Mouse (Mus musculus): Measurements from ENCODE around the gene Scn1b. TPM values are rescaled to one million over a fixed set of nuclear protein-coding genes. Genes with fewer than 3 reads are reported as not detected.

Gene Scn1b
- total RNA-seq (2021): 100 to 1,000 TPM; 548 to 620 TPM

DNA sequence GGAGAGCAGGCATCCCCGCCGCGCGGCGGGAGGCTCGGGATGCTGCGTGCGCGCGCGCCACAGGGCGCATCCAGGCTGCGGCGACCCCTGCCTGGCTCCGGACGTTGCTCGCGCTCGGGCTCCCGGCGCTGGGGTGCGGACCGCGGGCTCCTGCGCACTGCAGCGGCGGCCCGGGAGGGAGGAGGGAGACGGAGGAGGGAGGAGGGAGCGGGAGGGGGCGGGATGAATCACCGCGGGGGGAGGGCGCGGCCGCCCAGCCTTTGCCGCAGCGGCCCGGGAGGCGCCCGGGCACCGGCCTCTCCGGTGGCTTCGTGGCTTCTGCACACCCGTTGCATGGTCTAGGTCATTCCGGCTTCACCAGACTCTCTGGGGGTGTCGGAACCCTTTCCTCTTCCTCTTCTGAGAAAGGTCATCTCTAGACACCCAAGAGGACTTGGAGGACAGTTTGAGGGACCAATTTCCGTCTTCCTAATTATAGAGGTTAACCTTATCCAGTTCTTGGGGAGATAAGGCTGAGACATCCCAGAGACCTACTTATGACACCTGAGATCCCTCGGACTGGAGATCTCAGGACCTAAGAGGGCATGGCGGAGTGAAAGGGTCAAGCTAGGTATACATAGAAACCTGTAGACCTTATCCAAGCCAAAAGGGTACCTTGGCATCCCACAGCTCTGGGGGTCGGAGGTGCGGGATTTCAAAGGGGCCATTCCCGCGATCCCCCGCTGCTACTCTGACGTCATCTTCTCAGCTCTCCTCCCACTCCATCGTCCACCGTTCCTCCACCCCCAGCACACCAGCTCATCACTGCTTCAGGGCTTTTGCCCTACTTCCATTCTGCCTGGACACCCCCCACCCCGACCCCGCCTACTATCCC lies at the start of gene Scn1b:
Gene Scn1b (minus strand): TSS at position 153 of the 874 bp plus-strand sequence.
- DNase-seq: peak; percentile 61 to 63

DNA sequence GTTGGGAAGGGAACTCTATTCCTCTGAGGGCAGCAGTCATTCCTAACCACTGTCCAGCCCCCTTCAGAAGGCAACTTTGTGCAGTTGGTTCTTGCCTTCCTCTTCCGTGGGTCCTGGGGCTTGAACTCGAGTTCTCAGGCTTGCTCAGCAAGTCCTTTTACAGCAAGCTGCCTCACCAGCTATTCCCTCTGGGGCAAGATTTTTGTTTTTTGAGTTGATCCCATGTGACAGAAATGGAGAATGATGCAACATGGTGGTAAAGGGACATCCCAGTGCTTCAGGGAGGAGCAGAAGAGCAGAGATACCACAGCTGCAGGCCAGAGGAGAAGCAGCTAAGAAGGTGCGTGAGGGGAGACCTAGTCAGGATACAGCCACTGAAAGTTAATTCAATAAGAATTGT lies 48.3 kb upstream of the Scn1b start:
- no peak for DNase-seq

DNA sequence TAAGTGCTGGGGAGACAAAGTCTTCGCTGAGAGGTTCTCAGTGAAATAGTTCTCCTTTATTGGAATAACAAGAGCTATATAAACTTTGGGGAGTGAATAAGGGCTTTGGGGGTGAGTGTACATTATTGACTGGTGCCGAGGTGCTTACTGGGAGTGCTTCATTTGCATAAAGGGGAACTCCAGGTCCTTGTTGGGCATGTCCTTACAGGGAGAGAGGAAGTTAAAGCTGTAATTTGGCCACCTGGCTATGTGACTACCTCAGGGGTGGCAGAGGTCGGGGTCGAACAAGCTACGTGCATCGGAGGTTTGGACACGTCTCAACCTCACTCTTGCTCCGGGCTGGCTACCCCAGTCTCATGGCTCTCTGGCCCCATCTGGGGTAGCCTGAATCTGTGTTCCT lies 47.7 kb upstream of the Scn1b start:
- DNase-seq: no peak

DNA sequence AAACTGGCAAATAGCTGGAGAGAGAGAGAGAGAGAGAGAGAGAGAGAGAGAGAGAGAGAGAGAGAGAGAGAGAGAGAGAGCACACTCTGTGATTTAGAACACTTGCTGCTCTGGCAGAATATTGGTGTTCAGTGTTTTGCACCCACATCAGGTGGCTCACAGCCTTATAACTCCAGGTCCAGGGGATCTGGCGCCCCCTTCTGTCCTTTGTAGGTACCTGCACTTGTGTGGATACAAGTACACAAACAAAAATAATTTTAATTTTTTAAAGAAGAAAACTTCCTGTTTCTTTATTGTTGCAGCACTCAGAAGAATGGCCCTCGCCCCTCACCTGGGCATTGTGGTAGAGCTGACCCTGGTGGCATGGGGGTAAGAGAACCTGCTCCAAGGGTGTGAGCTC lies 45.4 kb upstream of the Scn1b start:
- DNase-seq: no peak

DNA sequence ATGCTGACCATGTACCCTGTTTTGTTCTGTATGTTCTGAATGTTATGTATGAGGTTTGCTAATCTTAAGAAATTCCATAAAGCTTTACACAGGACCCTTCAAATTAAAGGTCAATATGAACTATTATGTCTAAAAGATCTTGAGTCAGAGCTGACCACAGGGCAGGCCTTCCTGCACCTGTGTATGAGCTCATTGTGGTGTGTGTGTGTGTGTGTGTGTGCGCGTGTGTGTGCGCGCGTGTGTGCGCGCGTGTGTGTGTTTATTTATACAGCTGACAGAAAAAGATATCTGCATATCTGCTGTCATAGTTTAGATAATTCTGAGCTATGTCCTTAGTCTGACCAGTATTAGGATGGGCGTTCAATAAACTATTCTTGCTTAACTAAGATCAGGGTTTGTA lies 43.7 kb upstream of the Scn1b start:
- DNase-seq: no peak

DNA sequence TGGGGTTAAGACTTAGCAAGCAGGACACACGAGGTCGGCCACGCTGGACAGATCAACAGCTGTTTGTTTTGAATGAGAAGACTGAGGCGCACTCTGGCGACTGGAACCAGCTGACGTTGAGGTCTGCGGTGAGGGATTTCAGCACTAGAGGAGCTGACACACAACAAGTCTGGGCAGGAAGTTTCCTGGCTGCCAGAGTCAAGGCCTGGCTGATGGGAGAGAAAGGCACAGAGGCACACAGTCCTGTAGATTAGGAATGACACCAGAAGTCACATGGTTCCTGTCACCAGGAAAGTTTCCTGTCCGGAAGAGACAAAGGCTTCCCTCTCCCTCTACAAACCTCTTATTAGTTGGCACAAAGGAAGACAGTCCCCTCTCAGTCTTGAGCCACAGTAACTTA lies 41.6 kb upstream of the Scn1b start:
- DNase-seq: no peak

DNA sequence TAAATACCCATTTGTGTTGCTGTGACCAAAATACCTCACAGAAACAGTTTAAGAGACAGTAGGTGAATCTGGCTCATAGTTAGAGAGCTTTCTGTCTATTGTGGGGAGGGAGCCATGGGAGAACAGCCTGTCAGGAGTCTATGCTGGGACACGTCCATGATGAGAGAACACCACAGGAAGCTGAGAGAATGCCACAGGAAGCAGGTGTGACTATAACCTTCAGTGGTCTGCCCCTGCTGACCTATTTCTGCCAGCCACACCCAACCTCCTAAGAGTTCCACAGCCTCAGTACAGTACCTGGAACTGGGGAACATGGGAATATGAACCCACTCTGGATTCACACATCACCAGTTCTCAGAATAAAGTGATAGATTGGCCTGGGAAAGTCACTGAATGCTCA lies 37.9 kb upstream of the Scn1b start:
- no peak for DNase-seq

DNA sequence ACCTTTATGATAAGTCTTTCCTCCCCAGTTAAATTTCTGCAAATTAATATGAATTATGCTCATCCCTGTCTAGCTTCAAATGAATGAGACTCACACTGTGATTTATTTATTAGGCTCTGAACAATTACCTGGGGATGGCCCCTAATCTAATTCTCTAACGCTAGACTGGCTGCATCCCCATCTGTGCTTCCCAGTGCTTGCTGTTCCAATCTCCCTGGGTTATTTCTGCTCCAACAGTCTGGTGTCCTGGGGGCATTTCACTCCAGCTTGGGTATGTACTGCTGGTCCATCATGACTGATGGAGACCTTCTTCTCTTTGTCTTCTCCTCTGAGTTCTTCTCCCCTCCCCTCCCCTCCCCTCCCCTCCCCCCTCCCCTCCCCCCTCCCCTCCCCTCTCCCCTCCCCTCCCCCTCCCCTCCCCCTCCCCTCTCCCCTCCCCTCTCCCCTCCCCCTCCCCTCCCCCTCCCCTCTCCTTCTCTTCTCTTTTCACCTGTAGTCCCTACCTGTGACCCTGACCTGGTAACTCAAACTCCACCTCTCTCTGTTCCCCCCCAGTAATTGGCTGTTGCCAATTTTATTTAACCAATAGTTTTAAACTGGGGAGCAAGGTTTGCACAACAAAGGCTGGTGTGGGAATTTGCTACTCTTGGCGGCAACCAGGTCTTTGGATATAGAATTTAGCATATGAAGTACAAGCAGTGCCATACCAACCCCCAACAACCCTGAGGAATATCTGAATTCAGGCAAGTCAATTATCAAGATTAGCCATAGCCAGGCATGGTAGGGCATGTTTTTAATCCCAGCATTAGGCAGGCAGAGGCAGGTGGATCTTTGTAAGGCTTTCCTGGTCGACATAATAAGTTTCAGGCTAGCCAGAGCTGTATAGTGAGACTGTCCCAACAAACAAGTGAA lies 37.1 kb upstream of the Scn1b start:
- DNase-seq: no peak

DNA sequence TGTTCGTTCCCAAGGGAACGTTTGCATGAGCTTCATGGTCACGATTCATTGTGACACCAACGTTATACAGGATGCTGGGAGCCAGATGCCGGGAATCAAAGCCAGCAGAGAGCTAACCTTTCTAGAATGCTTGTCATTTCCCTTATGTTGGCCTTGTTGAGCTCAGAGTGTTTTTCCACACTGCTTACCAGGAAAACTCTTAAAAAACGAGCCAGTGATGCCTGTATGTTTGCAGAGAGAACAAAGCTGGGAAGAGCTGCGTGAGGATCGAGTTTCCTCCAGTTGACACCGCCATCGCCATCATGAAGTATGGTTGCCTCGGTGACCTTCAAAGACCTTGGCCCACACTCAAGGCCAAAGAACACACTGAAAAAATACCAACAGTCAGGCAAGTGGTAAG lies 35.5 kb upstream of the Scn1b start:
- no peak for DNase-seq

DNA sequence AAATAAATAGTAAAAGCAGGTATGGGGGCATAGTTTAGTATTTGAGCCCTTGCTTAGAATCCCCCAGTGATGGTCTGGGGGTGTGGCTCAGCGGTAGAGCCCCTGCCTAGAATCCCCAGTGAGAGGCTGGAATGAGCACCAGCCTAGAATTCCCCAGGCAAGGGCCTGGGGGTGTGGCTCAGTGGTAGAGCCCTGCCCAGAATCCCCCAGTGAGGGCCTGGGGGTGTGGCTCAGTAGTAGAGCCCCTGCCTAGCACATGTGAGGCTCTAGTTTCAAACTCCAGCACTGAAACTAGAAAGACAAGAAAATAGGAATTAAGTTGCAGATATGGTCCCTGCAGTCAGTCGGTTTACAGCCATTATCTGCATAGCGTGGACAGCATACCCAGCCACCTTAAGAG lies 35.0 kb upstream of the Scn1b start:
- no peak for DNase-seq

DNA sequence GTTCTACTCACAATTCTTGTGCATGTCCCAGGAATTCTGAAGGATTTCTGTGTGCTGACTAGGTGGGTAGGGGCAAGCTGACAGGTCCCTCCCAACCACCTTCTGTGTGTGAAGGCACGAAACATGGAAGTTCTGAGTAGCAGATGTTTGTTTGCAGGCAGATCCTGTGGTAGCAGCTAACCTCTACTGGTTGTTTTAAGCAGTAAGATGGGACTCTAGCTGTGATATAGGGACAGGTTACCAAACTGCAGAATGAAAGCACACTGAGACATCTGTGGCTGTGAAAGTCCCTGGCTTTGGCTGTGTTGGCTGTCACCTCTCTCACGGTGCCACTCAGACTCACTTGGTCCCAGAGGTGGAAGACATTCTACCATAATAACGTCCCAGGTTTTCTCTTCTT lies 34.4 kb upstream of the Scn1b start:
- no peak for DNase-seq

DNA sequence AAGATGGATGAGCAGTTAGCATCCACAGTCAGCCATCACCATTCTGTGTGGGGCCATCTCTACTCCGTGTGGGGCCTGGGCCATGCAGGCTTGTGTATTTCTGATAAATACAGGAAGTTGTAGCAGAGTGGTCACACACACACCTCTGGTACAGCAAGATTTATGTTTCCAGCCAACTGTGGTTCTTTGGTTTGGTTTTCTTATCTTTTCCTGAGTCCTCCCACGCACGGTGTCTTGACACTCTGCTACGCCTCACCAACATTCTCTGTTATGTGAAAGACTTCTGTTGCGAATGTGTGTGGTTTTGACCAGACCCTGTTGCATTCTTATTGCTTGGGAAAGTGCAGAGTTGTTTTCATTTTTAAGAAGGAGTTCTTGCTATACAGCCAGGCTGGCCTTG lies 34.0 kb upstream of the Scn1b start:
- no peak for DNase-seq

DNA sequence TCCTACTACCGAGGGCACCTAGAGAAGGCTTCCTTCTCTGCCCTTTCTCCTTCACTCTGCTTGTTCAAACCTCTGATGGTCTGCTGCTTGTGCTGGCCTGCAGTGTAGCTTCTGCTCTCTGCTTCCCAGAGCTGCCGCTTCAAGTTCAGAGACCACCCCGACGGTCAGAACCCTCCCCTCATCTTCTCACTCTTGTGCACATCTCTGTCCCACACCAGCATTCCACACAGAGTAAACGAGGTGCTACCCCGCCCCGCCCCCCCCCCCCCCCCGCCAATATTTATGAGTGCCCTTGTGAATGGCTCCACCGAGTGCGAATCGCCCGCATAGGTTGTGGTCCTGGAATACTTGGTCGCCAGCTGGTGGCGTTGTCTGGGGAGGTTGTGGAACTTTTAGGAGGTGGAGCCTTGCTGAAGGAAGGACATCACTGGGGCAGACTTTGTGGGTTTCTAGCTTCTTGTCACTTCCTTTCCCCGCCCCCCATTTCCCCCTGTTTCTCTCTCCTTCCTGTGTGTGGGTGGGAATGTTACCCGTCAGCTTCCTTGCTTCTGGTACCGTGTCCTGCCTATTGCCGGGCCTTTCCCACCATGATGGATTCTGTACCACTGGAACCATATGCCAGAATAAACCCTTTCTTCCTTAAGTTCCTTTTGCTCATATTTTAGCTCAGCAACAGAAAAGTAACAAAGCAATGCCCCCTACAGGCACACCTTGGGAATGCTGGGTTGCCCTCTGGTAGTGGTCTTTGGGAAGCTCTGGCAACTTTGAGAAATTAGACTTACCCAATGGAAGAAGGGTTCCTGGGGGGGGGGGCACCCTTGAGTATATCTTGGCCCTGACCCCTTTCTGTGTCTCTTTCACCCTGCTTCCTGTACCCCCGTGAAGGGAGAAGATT lies 29.5 kb upstream of the Scn1b start:
- no peak for DNase-seq

DNA sequence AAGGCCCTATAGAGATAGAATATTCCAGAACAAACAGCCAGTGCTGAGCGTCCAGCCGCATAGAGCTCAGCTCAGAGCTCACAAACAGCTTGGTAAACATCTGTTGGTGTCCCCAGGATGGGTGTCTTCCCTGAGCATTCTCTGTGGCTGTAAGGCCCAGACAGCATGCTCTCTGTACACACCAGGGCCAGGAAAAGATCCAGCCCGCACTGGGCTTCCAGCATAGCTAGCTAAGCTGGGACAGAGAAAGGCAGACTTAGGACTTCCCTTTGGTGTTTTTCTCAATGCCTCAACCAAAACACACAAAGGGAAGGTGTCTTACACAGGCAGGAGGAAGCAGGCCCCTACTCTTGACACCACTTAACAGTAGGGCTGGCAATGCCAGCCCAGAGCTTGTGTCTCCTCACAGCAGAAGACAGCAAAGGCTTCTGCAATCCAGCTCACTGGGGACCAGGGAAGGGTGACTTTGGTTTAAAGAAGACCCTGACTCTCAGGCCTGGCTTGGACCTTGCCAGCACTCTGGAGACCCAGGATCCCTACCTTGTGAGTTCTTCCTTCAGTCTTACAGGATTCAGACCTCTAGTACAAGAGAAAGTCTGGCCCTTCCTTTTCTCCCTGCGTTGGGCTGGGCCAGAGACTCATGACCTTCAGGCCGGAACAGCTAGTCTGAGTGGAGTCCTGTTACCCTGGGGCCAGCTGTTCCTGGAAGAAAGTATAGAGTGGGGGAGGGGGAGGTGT lies 28.7 kb upstream of the Scn1b start, which contains the start of gene Gramd1a:
Gene Gramd1a (minus strand): TSS at position 601 of the 738 bp plus-strand sequence.
- DNase-seq: no peak

DNA sequence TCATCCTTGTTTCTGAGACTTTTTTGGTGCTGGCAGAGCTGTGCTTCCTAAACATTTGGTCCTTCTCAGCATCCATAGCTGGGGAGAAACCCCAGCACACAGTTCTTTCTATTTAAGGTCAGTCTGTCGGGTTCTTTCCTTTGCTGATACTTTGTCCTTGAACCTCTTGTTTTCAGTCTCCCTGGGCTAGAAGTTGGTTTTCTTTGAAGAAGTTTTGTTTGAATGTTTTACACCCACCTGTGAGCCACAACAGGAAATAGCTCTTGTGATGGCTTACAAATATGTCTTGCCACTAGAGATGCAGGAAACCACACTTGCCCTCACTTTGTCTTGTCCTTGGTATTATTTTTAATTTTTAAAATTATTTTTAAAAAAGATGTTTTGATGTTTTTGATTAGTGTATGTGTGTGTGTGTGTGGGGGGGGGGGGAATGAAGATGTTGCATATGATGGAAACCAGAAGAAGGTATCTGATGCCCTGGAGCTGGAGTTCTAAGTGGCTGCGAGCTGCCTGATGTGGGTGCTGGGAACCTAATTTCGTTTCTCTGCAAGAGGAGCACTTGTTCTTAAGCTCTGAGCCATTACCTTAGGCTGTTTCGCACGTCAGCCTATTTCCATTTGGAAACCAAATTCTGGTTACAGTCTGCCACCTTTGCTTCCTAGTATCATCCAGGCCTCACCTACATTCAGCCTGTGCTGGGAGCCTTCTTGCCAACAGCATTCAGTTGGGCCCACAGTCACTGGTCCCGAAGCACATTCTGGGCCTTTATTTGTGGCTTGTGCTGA lies 26.9 kb upstream of the Scn1b start:
- DNase-seq: no peak

DNA sequence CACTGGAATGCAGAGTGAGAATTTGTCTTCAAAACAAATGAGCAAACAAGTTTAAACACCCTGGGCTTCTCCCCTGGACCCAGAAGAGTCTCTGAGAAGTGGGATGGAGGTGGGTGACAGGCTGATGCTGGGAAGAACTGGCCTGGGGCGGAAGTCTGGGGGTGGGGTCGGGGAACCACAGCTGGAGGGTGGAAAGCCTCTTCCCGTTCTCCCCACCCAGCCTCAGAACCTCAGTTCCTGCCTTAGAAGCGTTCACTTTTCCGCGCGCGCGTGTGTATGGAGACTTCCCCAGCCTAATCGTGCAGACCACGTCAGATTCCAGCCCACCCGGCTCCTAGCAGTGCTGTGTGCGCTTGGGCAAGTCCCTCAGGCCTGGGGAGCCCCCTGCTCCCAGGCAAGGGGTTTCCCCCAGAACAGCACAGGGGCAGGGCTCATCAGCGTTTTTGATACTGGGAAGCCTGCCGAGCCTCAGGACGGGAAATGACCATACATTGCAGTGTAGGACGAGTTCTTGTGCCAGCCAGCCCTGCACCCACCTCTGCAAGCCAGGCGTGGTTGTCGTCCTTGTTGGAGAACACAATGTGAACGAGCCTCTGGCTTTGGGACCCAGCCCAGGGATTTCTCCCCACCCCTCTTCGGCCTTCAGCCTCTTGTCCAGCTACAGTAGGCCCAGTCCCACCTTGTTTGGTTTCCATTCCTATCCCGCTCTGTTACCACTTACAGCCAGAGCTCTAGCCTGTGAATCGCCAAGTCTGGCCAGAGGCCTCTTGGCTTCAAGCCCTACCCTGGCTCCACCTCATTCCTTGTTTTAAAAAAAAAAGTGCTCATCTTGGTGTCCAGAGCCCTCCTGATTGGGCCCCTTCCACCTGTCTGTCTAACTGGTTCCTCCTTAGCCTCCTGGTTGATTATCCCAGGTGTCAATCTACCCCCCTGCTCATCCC lies 24.8 kb upstream of the Scn1b start:
- DNase-seq: peak in 1 of 2 experiments; percentile 44

DNA sequence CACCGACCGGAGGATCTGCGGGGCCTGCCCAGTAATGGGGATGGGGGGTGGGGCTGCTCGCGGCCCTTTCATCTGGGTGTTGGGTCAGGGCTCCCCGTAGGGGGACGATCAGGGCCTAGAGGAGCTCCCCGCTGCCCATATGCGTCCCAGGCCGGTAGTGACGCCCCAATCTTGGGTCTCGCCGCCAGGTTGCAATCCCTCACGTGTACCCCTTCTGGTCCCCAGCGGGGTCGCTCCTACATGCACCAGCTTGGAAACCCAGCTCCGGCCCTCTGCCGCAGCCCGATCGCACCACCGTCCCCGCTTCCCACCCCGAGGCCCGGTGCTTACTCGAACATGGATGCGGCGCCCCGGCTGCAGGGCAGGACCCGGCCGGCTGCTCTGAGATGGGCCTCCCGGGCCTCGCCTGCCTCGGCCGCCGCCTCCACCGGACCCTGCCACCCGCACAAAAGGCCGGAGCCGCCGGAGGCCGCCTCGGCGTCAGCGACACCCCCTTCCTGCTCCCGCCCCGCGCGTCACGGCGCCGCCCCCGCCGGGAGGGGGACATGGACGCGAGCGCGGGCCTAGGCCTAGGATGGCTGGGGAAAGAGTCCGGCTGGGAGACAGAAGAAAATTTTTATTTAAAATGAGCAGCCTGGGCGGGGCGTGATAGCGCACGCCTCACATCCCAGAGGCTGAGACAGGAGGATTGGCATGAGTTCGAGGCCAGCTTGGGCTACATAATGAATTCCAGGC lies 23.9 kb upstream of the Scn1b start:
- peak; percentile 91 for DNase-seq

DNA sequence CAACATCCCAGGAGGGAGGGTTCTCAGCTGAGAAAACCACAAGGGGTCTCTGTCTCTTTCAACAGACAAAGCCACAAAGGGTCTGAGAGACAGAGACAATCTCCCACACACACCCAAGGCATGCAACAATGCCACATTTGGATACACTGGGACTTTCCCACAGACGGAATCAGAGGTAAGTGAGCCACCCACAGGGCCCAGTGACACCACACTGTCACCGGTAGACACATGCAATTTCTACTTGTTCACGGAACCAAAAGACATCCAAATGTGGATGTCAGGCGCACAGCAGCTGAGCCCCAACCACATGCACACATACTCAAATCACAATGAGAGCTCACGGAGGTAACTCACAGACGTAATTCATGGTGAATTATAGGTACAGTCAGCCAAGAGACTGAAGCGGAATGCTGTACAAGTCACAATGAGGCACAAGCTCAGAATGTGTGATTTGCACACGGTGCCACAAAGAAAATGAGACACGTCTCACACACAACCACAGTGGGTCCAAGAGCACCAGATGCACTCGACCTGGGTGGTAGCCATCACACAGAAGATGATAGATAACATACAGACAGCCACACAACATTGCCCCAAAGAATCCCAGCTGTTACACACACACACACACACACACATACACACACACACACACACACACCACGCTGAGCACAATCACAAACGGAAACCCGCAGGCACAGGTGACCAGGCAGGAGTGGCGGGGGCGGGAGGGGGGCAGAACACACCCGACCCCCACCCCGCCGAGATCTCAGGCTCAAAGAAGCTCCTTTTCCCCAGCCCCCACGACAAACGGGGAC lies 23.2 kb upstream of the Scn1b start:
- DNase-seq: no peak

Data from layer of hippocampus, postnatal 36 days (tissue).